Mouse (Mus musculus) left cerebral cortex, adult 2 months (tissue): ENCODE data around the gene Mid1. TPM values are rescaled to one million over a fixed set of nuclear protein-coding genes. Genes with fewer than 3 reads are reported as not detected.

Experiments used
- DNase-seq, 2 experiments: peaks; one replicate each; pipeline ENCODE4 v3.0.0; 2021 to 2022; ENCODE audit warnings: low spot score in 2 of 2, mixed read lengths in 1 of 2; ENCODE audit errors: extremely low spot score in 1 of 2
- H3K27ac ChIP-seq: fragments of 200-600 bp; 2 replicates; pipeline ENCODE4 v1.8.1; 2022
- H3K4me3 ChIP-seq: fragments of 200-600 bp; 2 replicates; pipeline ENCODE4 v1.8.1; 2022
- CTCF ChIP-seq: fragments of 200-600 bp; IDR thresholded peaks from 2 replicates; pipeline ENCODE4 v1.8.1; 2022; ENCODE audit warnings: antibody characterized with exemption, mild to moderate bottlenecking, moderate library complexity
- intact Hi-C: fragments of 180-260 bp; cut with DNase I; formaldehyde crosslinking; loops from one replicate; pipeline ENCODE4 v1.15.1; 2025
- total RNA-seq, 2 experiments: library from RNA; stranded (reverse); gene quantifications; 2 replicates each; pipeline ENCODE4 v1.2.3; 2021

Mid1 gene
- total RNA-seq, 2 experiments from 2014 or later, result 19.7 to 24.5 TPM

DNA sequence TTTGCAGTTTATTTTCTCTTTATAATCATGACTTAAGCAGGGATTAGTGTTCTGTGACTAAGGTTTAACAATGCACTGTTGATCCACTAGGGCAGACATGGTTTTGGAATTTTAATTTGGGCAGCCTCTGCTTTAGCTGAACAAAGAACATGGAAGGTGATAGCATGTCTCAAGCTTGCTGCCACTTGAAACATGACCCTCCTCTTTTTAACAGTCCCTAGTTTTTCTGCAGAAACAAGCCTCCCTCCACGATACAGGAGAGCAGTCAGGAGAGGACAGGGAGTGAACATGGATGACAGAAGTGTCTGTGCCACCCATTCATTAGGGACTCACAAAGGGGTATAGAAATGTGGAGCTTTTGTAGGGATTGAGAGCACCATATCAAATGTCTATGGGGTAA lies 107.9 kb downstream of the Mid1 start:
- no peak for TF ChIP-seq CTCF
- no peak for DNase-seq
- H3K27ac ChIP-seq, result no peak overlapping the region
- no peak overlapping the region for H3K4me3 ChIP-seq
- intact Hi-C loops, result no loop called here

DNA sequence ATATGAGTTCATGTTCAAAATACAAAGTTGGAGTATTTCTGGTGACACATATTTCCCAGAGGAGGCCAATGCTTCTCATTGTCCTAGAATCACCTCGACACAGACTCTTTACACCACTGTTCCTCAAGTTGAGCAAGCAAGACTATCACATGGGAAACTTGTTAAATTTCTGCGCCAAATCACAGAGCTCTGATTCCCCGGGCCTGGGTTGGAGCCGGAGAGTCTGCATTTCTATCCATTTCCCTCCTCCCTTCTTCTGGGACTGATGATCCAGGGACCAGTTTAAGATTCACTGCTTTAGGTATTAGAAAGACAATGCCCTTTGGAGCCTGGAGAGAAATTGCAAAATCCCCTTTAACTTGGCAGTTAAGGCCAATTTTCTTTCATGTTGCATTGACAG lies 109.4 kb downstream of the Mid1 start:
- Histone ChIP-seq H3K27ac (no peak overlapping the region), H3K4me3 (no peak overlapping the region)
- DNase-seq, result no peak
- TF ChIP-seq CTCF, result no peak
- intact Hi-C loops, result no loop called here

DNA sequence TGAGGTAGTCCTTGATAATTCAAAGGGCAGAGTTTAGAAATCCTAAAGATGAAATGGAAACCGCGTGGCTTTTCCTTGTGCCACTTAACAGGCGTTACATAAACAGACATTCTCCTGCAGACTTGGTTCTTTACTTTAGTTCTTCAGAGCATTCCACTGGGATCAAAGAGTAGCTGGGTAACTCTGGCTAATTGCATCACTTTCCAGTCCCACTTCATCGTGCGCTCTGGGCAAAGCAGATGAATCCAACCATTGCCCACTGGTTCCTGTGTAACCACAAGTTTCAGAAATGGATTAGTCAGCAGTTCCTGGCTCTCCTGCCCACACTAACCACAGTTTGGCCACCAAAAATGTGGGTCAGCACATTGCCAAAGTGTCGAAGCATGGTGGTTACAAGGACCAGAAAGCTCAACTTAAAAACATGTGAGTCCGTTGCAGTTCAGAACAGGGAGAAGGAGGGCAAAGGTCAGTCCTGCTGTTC lies 109.9 kb downstream of the Mid1 start:
- no peak overlapping the region for H3K4me3 ChIP-seq
- intact Hi-C loops, result loop anchor here (5.0 kb wide), 3 partner anchors 87 to 463 kb away; no protein-coding TSS in a partner anchor
- no peak for TF ChIP-seq CTCF
- no peak for DNase-seq
- no peak overlapping the region for H3K27ac ChIP-seq

DNA sequence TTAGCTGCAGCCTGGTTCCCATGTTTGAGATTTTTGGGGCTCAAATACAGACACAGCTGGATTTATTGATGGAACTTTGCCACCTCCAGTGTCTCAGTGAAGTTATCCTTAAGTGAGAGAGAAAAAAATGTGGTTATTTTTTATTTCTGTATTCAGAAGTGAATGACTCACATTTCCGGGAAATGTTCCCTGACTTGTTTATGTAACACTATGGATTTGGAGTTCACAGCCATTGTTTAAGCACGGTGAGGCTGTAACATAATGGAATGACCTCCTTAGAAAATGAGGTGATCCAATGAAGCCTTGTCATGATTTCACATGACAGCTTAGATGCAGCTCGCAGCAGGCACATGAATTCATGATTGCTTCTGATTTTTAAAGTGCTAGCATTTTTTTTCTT lies 112.1 kb downstream of the Mid1 start:
- Histone ChIP-seq H3K4me3 (no peak overlapping the region), H3K27ac (no peak overlapping the region)
- no peak for TF ChIP-seq CTCF
- intact Hi-C loops, result loop anchor here (5.0 kb wide), 3 partner anchors 85 to 465 kb away; no protein-coding TSS in a partner anchor
- no peak for DNase-seq

GRCm38 (mm10) chrX:169798987-169799680 lies 114.1 kb downstream of the Mid1 start:
- peak in 1 of 2 experiments; percentile 19 for DNase-seq
- intact Hi-C loops, result loop anchor here (5.0 kb wide), 3 partner anchors 83 to 467 kb away; no protein-coding TSS in a partner anchor
- peak; percentile 53 for TF ChIP-seq CTCF
- Histone ChIP-seq H3K27ac (no peak overlapping the region), H3K4me3 (peak overlapping the region; percentile 32)

DNA sequence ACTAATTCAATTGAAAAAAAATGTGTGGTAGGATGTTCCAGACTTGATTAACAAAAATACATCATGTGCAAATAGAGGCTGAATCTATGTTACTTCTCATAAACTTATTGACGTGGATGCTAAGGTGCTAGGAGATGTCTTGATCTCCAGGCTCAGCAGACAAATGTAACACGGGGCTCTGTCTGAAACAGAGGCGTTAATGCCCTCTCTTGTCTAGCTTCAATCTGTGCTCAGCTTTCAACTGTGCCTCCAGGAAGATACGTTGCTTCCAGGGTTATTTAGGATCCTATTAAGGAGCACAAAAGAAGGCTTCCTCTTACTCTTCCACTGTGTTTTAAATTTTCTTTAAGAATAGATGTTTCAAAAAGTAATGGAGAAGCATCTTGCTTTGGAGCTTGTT lies 115.2 kb downstream of the Mid1 start:
- Histone ChIP-seq H3K27ac (no peak overlapping the region), H3K4me3 (no peak overlapping the region)
- no peak for TF ChIP-seq CTCF
- intact Hi-C loops, result no loop called here
- no peak for DNase-seq

GRCm38 (mm10) chrX:169805791-169806190 lies 120.8 kb downstream of the Mid1 start:
- no peak overlapping the region for H3K27ac ChIP-seq
- DNase-seq, result no peak
- H3K4me3 ChIP-seq, result no peak overlapping the region
- intact Hi-C loops, result loop anchor here (5.0 kb wide), 1 partner anchor 122 kb away; no protein-coding TSS in a partner anchor
- no peak for TF ChIP-seq CTCF

DNA sequence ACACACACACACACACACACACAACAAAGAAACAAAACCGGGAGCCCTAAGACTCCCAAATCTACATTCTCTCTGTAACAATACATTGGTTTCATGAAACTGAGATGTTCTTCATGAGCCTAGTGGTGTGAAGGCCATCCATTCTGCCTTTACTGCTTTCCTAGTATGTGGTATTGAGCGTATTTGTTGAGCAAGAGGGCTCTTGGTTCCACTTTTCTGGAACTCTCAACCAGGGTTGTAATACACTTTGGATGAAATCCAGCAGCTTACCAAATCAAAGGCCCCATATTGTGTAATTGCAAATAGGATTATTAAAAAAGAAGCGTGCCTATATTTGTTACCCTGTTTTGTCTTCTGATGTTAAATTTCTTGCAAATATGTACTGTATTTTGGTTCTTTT lies 122.7 kb downstream of the Mid1 start:
- H3K27ac ChIP-seq, result no peak overlapping the region
- no peak for DNase-seq
- intact Hi-C loops, result loop anchor here (5.0 kb wide), 1 partner anchor 120 kb away; no protein-coding TSS in a partner anchor
- H3K4me3 ChIP-seq, result no peak overlapping the region
- TF ChIP-seq CTCF, result no peak

DNA sequence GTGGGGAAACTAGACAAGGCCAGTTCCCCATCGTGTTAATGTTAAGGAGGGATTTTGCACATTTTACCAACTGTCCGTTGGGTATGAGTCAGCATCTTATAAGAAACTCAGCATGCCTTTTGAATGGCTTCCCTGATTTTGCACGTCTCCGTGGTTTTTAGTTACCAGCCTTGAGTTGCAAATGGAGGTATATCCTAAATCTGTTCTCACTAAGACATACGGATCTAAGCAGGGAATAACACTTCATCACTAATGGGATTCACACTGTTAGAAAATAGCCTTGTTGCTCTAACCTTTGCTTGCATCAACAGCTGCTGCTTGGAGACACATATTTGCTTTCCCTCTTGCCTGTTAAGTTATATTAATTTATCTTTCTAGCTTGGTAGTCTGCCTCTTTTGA lies 126.3 kb downstream of the Mid1 start:
- Histone ChIP-seq H3K4me3 (no peak overlapping the region), H3K27ac (no peak overlapping the region)
- no peak for TF ChIP-seq CTCF
- intact Hi-C loops, result no loop called here
- no peak for DNase-seq

GRCm38 (mm10) chrX:169811783-169812182 lies 126.8 kb downstream of the Mid1 start:
- no peak overlapping the region for H3K27ac ChIP-seq
- TF ChIP-seq CTCF, result no peak
- intact Hi-C loops, result no loop called here
- no peak overlapping the region for H3K4me3 ChIP-seq
- no peak for DNase-seq

- TF ChIP-seq CTCF, result no peak
- intact Hi-C loops, result no loop called here
- H3K27ac ChIP-seq, result no peak overlapping the region
- no peak overlapping the region for H3K4me3 ChIP-seq
- no peak for DNase-seq
Measured at GRCm38 (mm10) chrX:169813673-169814072, 128.7 kb downstream of the Mid1 start.

DNA sequence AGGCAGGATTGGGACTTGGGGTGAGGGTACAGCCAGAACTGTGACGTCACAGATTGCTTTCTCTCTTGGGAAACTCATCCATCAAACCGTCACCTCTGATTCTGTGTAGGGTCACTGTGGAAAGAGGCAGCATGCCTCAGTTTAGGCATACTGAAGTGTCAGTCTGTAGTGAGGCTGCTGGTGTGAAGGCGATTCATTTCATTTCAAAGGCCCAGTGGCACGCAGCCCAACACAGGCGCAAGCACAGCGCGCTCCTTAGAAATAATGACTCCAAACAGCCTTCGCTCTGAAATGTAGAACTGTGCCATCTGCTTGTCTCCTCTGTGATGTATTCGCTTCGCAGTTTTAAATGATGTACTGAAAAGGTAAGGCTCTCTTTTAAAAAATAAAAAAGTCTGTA lies 141.9 kb downstream of the Mid1 start:
- Histone ChIP-seq H3K27ac (no peak overlapping the region), H3K4me3 (no peak overlapping the region; the same call in 1 of the 2 replicates)
- TF ChIP-seq CTCF, result no peak
- intact Hi-C loops, result loop anchor here (5.0 kb wide), 1 partner anchor 55 kb away; no protein-coding TSS in a partner anchor
- DNase-seq, result peak in 1 of 2 experiments; percentile 16

GRCm38 (mm10) chrX:169827720-169828119 lies 142.7 kb downstream of the Mid1 start:
- no peak overlapping the region for H3K27ac ChIP-seq
- no peak overlapping the region for H3K4me3 ChIP-seq
- no peak for DNase-seq
- TF ChIP-seq CTCF, result no peak
- intact Hi-C loops, result loop anchor here (5.0 kb wide), 1 partner anchor 55 kb away; no protein-coding TSS in a partner anchor
